Mouse (Mus musculus): ENCODE measurements around the gene Opn4.

Opn4 gene

GRCm38 (mm10) chr14:34590743-34591675 is 8.9 kb downstream of the Opn4 start:
- DNase-seq (ENCODE audit: low read depth, low spot score), result no peak

- DNase-seq (ENCODE audit: low read depth, low spot score), result no peak
Measured at GRCm38 (mm10) chr14:34590017-34590570, 9.8 kb downstream of the Opn4 start.

GRCm38 (mm10) chr14:34589185-34589713 is 10.7 kb downstream of the Opn4 start:
- no peak for DNase-seq (ENCODE audit: low read depth, low spot score)

GRCm38 (mm10) chr14:34588498-34588897 is 11.4 kb downstream of the Opn4 start, which contains the start of gene Ldb3:
Gene Ldb3, minus strand, starts transcription at chr14:34588682.
- DNase-seq (ENCODE audit: low read depth, low spot score), result no peak

GRCm38 (mm10) chr14:34588005-34588404 is 11.9 kb downstream of the Opn4 start:
- no peak for DNase-seq (ENCODE audit: low read depth, low spot score)

DNA sequence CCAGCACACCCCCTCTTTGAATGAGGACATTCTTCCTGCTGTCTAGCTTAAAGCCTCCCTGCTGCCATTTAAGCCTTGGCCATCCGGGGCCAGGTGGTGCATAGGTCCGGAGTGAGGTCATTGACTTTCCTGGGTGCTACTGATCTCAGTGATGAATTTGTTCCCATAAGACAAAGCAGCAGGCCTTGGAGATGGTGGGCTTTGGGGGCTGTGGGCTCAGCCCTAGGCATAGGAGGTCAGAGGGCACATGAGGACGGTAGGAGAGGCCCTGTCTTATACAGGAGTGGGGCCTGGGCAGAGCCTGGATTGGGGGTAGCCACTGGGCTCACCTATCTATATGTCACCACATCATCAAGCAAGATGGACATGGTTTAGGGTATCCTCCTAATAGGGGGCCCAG is 13.1 kb downstream of the Opn4 start:
- no peak for DNase-seq (ENCODE audit: low read depth, low spot score)

DNA sequence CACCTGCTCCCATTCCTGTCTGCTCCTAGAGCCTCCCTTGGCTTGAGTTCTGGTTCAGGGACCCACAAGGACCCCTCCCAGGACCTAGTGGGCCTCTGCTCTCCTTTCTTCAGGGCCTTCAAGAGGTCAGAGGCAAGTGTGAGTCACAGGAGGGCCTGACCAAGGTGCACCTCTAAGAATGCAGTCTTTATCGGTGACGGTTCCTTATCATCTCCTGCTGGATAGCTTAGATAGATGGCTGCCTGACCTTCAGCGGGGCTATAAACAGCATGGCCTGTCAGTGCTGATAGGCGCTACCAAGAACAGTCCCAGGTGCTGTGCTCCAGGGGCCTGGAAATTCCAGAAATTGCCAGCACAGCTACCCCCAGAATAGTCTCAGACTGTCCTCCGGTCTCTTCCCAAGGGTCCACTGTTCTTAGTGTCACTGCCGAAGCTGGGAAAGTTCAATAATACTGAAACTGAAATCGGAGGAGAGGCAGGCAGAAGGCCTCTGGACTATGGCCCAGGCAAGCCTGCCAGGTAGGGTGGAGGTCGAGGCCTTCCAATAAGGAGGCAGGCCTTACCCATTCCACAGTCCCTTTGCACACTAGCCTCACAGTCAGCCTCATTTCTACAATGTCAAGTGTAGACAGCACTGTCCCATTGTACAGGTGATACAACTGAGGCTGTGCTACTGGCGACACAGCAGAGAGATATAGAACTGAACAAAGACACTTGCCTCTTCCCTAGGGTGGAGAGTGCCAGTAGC is 14.4 kb downstream of the Opn4 start:
- DNase-seq (ENCODE audit: low read depth, low spot score), result no peak

DNA sequence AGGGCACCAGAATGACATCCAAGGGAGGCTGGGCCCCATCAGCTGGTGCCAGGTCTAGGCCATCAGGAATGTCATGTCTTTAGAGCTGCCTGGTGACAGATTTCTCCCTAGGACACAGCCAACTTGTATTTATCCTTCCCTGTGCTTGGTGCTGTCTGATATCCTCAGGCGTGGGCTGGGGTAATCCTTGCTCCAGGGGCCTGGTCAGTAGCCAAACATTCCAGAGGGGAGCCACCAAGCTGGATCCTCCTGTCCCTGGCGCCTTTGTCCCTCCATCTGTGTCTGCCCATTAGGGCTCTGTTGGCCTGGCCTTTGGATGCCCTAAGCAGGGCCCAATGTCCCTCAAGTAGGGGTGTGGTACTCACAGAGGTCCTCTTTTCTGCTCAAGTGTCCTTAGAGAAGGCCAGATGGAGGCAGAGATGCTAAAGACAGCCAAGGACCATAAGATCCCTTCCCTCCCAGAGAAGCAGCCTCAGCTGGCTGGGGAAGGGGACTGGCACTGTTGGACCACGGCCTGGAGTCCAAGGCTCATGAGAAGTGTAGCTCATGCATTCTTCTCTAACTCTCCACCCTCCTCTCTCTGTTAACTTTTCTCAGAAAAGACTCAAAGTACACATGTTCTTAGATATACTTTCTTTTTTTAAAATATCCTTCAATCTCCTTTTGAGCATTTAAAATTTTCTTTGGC is 17.1 kb downstream of the Opn4 start:
- DNase-seq (ENCODE audit: low read depth, low spot score), result no peak

GRCm38 (mm10) chr14:34576858-34577257 is 23.1 kb downstream of the Opn4 start:
- DNase-seq (ENCODE audit: low read depth, low spot score), result no peak

DNA sequence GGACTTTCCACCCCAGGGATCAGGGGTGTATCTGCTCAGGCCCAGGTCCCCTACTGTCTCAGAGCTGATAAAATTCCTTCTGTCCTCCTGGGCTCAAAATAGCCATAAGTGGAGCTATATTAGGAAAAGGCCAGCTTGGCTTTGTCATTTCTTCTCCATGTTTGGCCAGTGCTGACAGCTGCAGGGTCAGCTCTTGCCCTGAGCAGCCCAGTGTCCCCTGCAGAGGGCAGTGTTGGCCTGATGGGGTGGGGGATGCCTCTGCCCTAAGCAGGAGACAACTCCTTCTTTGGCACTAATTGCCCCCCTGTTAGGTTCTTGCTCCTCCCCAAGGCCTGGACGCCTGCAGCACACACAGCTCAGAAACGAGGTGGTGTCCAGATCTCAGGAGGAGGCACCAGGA is 25.9 kb downstream of the Opn4 start:
- no peak for DNase-seq (ENCODE audit: low read depth, low spot score)

DNA sequence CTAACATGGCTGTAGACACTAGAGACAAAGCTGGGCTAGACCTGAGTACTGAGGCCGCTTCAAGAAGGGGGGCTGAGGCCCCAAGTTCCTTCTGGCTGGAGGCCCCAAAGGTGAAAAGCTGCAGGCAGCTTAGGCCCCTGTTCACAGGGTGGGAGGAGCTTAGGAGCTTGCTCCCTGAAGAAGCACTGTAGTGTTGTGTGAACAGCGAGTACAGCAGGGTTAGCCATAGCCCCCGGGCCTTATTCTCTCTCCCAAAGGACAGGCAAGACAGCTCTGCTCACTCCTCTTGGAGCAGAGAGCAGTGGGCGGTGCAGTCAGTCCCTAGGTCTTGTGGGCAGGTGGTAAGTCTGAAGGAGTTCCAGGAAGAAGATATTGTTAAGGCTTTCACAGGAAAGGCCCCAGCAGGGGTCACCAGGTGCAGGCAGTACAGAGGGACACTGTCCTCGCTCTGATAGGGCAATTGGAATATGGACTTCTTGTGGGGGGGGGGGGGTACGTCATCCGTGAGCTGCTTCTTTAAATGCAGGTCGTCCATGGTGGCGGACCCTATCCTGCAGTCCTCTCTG is 26.5 kb downstream of the Opn4 start:
- no peak for DNase-seq (ENCODE audit: low read depth, low spot score)

GRCm38 (mm10) chr14:34571610-34572387 is 28.1 kb downstream of the Opn4 start:
- no peak for DNase-seq (ENCODE audit: low read depth, low spot score)

DNA sequence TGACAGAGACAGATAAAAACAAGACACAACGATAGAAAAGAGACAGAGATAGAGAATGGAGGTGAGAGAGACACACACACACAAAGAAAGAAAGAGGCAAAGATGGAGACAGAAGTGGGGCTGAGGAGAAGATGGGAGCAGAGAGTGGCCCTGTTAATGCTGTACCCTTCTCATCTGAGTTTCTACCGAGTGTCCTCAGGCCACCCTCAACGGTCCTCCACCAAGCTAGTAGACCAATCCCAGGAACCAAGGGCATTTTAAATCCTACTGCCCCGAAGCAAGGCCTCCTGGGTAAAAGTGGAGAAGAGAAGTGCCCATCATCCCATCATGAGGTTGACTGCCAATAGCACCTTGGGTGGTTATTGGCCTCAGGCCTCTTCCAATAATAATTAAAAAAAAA is 29.0 kb downstream of the Opn4 start:
- no peak for DNase-seq (ENCODE audit: low read depth, low spot score)

- peak; percentile 62 for DNase-seq (ENCODE audit: low read depth, low spot score)
Measured at GRCm38 (mm10) chr14:34570294-34570693, 29.6 kb downstream of the Opn4 start.

DNA sequence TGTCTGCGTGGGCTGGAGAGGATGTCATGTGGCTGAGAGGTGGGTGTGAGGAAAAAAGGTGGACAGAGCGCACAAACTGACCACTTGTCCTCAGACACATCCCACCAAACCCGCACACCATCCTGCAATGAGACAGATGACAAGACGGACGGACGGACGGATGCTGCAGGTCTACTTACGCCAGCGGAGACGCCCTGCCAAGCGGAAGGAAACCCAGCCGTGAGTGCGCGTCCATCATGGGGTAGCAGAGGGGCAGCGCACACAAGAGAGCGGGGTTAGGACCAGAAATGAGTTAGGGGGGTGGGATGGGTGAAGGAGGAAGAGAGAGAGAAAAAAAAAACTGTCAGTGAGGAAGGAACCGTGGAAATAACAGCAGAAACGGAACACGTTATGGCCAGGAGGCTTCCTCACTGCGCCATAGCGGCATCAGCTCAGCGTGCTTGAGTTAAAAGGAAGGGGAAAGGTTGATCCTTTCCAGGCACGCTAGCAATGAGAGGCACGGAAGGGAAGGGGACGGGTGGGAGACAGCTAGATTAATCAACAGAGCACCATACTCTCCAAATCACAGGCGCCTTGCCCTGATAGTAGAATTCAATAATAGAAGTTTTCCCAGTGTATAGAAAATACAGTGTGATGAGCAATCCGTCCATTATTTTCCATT is 30.3 kb downstream of the Opn4 start:
- no peak for DNase-seq (ENCODE audit: low read depth, low spot score)

GRCm38 (mm10) chr14:34568626-34569025 is 31.3 kb downstream of the Opn4 start:
- DNase-seq (ENCODE audit: low read depth, low spot score), result no peak

- DNase-seq (ENCODE audit: low read depth, low spot score), result no peak
Measured at GRCm38 (mm10) chr14:34567697-34568096, 32.2 kb downstream of the Opn4 start.

DNA sequence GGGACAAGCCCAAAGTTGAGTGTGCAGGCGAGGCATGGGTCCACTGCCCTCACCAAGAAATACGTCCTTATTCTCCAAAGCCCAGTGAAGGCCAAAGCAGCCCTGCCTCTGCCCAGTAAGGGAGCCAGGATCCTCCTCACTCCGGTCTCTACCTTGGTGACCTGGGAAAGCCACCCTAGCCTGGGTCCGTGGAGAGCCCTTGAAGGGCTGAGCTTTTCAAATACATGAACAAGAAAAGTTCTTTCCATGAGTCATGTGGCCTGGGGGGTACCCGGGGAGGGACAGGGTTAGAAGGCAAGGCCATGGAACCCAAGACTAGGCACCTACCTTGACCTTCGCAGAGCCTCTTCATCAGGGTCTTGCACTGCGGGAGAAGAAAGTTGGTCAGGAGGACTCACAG is 33.4 kb downstream of the Opn4 start:
- DNase-seq (ENCODE audit: low read depth, low spot score), result no peak

DNA sequence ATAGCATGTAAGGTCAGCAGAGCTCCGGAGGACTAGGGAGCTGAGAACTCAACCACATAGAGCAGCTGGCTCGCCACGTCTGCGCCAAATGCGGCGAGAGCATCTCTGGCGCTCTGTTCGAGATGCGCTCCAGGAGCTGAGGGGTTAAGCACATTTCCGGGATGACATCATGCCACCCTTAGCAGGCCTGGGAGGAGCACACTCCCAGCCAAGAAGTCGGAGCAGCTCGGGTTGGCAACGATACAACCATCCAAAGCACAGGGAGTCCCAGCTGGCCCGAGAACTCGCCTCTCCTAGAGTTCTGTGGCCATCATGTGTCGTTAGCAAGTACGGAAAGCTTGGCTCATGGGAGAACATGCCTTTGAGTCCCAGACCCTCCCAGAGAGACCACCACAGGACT is 34.2 kb downstream of the Opn4 start:
- no peak for DNase-seq (ENCODE audit: low read depth, low spot score)

- no peak for DNase-seq (ENCODE audit: low read depth, low spot score)
Measured at GRCm38 (mm10) chr14:34564646-34565045, 35.3 kb downstream of the Opn4 start.

Measured in embryo, embryonic 11.5 days (tissue).